Mouse (Mus musculus): ENCODE results near the gene Tmem147.
A peak's percentile ranks its signal among the peaks of the same experiment; 100 is the strongest.
"Not testable (repeated sequence)": the region's sequence is repeated elsewhere in the genome, so short reads cannot be mapped to it uniquely, and the experiment has no call there.

Tmem147 gene

DNA sequence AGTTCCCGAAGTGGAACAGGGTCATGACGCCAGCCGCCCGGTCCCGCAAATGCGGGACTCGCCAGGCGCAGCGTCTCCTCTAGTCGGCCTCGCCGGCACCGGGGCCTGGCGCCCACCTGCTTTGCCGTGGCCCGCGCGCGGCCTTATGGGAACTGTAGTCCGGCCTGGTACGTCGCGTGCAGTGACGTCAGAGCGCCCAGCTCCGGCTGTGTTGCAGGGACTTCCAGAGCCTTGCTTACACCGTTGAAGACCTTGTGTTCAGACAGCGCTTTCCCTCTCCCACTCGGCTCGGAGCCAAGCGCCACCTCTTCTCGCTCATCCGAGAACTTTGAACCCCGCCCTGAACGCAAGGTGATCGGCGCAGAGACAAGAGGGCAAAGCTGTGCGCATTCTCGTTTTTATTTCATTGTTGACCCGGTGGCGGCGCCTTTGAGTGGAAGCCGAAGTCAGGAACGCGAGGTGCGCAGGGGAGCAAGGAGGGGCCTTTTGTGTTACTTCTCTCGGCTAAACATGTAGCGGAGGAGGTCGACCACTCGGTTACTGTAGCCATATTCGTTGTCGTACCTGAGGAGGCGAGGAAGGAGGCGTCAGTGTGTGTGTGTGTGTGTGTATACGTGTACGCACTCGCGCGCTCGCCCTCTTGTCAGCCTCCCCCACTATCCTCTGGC, at the start of gene Tmem147:
TSS of gene Tmem147 (minus strand) at position 145 of the 668 bp plus-strand sequence.
- peak; percentile 97 for DNase-seq

DNA sequence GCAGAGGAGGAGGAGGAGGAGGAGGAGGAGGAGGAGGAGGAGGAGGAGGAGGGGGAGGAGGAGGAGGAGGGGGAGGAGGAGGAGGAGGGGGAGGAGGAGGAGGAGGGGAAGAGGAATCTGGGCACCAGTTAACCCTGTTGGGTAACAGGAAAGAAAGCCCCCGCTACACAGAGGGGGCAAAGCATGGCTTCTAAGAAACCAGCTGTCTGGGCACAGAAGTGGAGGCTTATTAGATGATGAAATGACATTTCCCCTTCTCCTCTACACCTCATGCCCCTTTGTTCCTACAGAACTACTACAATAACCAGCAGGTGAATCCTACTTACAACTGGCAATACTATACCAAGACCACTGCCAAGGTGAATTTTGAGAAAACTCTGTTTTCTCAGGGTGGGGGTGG, 48.6 kb upstream of the Tmem147 start:
- no peak for DNase-seq

DNA sequence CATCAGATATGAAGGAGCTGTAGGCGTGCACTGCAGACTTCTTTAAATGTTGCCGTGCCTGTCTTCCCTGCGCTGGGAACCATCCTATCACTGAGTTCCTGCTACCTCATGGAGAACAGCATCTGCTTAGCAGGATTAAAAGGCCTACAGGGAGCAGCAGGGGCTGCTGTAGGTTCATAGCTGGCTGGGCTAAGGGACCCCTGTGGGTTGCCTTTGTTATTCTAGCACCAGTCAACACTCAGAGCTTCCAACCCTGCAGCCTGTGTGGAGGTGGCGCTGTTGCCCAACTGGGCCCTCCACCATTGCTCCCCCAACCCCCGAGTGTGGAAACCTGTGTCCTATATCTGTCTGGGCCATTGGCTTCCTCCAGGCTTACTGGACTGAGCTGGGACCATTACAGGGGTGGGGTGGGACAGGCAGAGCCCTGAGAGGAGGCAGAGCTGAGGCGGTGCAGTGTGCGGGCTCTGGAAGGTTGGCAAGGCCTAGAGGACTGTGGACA, 47.8 kb upstream of the Tmem147 start:
- no peak for DNase-seq

DNA sequence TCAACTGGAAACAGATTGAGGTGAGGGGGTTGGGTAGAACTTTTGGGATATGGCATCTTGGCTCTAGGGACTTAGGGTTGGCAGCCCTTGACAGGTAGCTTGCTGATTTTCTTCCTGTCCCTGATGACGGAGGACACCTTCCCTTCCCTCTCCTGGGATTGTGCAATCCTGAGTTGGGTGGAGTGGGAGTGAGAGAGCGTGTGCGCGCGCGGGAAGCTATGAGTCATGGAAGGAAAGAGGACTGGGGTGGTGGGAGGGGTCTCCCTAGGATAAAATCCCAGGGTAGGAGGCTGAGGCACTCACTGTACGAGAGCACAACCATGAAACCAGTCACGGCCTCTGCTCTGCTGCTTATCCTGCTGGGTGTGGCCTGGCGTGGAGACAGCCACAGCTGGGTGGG, 46.8 kb upstream of the Tmem147 start:
- DNase-seq = peak; percentile 31

DNA sequence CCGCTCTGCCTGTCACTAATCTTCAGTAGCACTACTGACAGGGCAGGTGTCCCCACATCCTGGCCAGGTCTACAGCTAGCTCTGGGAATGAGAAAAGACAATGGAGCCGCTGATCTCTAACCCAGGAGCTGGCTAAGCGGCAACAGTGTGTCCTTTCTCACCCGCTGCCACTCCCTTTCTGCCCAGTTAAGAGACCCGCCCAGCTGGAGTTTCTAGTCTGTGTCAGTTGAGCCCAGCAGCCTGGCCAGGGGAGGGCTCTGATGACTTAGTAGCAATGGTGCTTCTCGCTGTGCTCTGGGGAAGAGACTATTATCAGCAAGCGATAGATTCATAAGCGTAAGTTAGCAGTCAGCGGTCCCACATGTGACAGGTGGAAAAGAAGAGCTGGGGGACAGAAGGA, 39.9 kb upstream of the Tmem147 start:
- DNase-seq = peak; percentile 21

DNA sequence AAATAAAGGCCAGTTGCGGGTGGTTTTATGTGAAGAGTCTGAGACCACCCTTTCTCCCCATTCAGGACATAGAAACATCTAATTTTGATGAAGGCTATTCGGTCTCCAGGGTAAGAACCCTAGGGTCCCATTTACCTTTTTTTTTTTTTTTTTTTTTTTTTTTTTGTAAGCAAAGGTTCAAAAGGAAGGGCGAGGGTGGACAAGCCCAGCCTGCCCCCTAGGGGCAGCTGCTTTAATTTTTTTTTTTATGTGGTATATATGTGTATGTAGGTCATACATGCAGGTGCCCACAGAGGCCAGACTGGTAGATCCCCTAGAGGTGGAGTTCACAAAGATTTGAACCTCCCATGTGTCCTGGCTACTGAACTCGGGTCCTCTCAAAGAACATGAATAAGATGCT, 37.1 kb upstream of the Tmem147 start:
- DNase-seq = no peak

DNA sequence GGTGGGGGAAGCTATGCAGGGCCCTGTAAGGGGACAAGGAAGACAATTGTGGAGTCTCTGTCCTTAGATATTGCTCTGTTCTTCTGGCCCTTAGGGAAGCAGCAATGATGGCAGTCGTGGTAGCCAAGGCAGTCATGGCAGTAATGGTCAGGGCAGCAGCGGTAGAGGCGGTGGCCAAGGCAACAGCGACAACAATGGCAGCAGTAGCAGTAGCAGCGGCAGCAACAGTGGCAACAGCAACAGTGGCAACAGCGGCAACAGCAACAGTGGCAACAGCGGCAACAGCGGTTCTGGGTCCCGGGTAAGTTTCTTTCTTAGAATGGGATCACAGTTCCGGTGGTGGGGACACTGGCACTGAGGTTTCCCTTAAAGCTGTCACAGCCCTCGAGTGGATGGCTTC, 35.8 kb upstream of the Tmem147 start:
- DNase-seq = no peak

DNA sequence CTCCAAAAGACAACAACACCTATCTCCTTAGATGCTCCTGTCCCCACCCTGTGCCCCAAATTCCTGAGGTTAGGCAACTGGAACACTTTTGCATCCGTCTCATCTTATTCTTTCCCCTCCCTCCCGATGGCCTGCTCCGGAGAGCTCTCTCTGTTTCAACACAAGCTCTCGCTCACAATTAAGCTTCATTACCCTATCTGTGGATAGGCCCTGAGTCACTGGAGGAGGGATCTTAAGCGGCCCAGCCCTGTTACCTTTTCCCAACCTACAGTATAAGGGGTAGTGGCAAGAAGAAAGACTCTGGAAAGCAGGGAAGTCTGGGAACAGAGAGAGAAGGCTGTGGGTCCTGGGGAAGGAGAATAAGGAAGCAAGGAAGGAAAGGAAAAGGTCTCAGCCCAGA, 34.1 kb upstream of the Tmem147 start, which contains the start of gene Dmkn:
TSS of gene Dmkn (plus strand) at position 301 of the 400 bp plus-strand sequence.
- DNase-seq = no peak

DNA sequence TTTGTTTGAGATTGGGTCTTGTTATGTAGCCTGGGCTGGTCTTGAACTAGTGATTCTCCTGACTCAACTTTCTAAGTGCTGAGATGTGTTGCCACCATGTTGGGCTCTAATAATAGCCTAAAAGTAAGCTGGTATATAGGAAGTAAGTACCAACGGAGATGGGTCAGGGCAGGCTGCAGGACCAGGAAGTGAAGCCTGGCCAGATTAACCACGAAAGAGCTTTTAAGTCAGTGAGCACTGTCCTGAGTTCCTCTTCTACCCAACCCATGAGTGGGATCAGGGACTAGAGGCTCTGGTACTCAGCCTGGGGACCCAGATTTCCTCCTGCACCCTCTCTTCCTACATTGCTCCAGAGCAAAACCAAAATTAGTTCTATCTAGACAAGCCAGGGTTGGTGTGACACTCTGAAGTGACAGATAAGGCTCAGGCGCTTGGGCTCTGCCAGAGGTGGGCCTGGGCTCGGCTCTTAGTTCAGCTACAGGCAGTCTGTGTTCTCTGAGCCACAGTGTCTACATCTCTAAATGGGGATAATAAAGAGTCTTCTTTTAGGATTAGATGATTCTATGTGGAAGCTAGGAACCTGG, 32.5 kb upstream of the Tmem147 start:
- DNase-seq = peak; percentile 12

DNA sequence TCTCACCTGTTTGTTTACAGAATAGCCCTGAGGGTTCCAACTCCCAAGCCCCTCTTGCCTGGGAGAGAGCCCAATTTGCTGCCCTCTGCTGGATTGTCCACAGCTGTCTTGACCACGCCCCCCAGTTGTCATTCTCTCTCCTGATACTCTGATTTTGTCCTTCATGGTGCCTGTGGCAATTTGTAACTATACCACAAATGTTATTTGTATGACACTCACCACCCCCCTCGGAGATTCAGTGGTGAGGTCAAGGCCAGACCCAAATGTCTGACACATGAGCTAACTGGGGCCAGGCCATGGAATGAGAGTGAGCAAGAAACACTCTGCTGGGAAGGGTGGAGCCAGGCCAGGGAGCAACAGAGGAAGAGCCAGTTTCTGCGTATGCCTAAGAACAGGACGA, 29.5 kb upstream of the Tmem147 start:
- peak; percentile 45 for DNase-seq

DNA sequence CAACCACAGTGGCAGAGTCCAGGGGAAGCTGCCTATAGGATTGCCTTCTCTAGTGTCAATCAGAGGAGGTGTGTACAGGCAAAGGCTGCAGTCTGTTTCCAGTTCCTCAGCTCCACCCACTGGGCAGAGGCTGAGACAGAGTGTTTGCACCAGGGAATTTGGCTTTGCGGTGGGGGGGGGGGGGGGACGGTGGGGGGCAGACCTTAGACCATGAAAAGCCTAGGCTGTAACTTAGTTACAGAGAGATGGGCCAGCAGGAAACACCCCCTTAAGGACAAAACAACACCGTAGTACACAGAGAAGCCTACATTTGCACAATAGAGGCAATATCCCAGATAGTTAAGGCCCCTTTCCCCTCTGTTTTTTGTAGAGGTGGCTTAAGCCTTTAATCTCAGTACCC, 27.7 kb upstream of the Tmem147 start:
- no peak for DNase-seq

DNA sequence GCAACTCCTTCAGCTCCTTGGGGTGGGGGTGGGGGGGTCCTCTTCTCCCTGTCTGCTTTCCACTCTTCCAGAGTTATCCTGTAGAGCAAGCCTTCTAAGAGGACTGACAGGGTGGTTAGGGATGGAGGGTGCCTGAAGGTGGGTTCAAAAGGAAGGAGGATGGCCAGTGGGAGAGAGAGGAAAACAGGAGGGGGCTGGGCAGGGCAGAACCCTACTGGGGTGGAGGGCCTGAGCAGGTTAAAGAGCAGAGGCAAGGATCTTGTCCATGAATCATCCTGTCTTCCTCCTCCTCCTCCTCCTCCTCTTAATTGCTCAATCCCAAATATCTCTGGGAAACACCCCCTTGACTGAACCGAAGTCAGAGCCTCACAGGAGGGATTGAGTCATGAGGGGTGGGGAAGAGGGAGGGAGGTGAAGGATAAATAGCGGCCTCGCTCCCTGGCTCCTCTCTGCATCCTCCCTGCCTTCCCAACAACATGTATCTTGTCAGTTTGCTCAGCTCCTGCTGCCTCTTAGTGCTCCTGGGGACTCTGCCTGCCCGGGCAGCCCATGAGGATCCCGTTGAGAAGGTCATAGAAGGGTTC, 21.8 kb upstream of the Tmem147 start, which contains the start of gene Sbsn:
TSS of gene Sbsn (plus strand) at position 386 of the 584 bp plus-strand sequence.
- no peak for DNase-seq

DNA sequence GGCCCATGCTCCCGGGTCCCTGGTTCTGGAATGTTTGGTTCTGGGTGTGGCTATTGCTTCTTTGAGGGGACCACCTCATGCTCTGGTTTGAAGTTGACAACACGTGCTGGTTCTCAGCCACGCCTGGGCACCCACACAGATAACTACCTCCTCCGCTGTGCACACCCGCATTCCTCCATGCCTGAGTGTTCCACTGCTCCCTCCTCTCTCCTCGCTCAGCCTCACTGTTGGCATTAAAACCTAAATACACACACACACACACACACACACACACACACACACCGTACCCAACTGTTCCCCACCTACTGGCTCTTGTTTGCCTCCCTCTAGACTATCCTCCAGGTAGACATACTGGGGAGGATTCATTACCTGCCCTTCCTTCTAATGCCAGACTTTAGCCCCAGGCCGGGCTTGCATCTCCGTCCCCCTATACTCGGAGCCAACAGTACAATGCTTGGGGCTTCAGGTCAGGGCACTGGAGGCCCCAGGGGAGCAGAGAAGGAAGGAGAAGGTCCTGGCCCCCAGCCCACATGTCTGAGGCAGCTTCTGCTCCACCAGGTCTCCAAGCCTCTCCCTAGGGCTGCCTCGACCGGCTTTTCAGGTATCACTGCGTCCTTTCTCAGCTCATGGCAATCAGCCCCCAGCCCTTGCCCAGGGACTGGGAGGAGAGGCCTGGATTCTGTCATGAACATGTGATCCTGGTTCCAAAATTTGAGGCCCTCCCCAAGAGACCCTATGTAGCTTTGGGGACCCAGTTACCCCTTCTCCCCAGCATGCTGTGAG, 20.7 kb upstream of the Tmem147 start:
- DNase-seq = peak; percentile 13

DNA sequence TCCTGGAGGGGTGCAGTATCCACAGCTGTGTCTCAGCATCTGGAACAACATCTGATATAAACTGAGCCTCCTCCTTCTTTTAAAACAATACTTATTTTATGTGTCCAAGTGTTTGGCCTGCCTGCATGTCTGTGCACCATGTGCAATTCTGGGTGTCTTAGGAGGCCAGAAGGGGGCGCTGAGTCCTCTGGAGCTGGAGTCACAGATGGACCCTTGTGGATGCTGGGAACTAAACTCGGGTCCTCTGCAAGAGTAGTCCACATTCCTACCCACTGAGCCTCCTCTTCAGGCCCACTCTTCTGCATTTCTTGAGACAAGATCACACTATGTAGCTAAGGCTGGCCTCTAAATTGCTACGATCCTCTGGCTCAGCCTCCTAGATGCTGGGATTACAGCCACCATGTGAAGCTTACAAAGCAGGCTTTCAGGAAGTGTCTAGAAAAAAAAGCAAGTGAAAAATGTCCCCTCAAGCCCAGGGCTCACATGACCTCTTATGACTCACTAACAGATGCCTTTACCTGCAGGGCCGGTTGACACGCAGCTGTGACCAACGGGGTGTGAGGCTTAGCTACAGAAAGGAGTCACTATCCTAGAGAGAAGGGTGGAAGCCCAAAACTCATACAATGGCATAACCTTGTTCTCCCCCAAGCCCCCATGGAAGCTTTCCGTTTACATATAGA, 18.3 kb upstream of the Tmem147 start:
- DNase-seq = no peak

DNA sequence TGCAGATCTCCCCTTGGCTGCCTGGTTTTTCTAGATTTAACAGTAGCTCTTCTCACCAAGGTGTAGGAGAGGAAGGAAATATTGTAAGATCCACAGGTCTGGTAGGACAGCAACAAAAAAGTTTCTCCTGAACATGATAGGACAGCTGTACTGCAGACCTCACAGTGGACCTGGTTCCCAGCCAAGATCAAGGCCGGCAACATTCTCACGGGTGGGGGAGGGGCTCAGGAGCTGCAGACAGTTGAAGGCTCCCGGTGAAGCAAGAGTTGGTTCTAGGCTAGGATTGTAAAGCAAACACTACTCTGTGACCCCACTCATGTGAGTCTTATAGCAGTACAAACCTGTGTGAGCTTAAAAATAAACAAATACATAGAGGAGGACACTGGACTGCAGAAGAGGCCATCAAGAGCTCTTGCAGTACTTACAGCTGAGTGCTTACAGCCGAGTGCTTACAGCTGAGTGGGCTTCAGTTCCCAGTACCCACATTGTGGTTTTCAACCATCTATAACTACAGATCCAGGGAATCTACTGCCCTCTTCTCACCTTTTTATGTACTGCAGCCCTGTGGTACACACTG, 14.8 kb upstream of the Tmem147 start:
- peak; percentile 85 for DNase-seq

DNA sequence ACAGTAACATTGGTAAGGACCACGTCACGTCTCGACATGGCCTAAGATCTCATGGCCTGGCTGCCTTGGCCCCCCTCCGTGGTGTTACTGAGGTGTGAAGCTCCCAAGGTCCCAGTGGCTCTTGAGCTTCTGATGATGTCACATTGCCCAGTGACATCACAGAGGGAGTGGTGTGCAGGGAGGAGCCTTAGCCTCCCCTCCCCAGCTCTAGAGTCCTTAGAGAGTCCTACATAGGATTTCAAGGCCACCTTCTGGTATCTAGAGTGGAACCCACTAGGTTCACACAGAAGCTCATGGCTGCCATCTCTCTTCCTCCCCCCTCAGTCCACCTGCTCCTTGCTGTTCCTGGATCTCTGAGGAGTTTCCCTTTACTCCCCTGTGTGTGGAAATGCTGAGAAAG, 14.3 kb upstream of the Tmem147 start, which contains the start of gene Gapdhs:
TSS of gene Gapdhs (minus strand) at position 65 of the 400 bp plus-strand sequence.
- DNase-seq = not testable (repeated sequence)

DNA sequence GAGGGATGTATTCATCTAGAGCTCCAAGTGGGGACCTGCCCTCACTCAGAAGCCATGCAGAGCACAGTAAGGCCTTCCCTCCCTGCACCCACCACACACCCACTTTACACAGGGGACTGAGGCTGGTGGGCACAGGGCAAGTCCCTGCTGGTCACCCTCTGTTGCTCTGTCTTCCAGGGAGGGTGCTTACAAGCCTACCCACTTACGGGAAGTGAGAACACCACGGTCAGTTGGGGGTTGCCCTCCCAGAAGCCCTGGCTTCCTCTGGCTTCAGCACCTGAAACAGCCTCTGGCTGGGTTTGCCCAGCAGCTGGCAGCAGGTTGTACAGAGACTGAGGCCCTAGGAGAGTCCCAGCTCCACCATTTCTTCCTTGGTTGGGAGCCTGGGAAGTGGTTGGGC, 13.2 kb upstream of the Tmem147 start:
- DNase-seq = not testable (repeated sequence)

DNA sequence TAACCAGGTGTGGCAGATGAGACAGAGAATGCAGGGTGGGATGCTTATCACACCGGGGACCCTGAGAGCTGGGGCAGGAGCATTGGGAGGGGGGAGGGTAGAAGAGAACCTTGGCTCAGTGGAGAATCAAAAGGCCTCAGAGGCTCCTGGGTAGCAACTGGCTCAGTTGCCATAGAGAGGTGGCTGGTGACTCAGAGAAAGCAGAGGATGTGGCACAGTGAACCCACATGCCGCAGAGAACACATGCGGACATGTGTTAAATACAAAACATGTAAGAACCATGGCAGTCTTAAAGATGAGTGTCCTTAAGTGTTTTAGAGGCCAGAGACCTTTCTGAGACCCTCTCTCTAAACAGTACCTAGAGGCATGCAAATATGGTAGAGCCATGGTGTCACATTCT, 6.9 kb upstream of the Tmem147 start:
- no peak for DNase-seq

DNA sequence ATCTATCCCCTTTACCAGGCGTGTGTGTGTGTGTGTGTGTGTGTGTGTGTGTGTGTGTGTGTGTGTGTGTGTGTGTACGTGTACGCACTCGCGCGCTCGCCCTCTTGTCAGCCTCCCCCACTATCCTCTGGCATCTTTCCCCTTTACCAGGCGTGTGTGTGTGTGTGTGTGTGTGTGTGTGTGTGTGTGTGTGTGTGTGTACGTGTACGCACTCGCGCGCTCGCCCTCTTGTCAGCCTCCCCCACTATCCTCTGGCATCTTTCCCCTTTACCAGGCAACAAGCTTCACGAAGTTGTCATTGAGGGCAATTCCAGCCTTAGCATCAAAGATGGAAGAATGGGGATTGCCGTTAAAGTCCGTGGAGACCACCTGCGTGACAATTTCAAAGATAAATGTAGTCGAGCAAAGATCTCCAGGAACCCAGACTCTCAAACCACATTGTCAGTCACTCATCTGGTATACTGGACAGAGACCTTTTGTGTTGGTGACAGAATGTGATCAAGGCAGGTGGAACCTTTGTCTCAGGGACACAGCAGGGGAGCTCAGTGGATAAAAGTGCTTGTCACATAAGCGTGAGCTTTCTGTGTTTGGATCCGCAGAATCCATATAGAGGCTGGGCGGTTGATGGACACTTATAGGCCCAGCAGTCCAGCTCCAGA, 853 bp upstream of the Tmem147 start:
- DNase-seq = not testable (repeated sequence)

DNA sequence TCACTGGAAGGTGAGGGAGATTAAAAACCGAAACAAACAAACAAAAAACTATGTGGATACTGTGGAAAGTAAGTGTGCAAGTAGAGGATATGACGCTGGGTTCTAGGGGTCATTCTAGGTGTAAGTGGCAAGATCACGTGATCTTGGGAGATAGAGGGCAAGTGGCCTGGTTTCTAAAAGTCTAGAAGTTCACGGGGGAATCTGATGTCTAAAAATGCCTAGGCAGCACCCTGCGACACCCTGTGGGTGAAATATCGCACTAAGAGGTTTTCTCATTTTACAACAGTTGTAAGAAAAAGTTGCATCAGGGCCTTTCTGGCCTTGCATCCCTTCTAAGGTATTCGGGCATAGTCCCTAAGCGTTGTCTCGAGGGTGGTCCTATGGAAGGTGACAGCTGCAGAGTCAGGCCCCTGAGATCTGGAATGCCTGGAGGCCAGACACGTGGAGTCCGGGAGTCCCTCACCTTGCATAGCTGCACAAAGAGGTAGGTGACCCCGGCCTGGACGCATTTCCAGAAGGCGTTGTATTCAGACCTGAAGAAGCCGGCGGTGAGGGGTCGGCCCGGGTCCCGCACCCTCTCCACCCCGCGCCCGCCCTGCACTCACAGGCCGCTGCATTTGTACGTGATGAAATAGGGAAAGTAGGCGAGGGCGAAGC, 473 bp downstream of the Tmem147 start:
- DNase-seq = peak; percentile 10

DNA sequence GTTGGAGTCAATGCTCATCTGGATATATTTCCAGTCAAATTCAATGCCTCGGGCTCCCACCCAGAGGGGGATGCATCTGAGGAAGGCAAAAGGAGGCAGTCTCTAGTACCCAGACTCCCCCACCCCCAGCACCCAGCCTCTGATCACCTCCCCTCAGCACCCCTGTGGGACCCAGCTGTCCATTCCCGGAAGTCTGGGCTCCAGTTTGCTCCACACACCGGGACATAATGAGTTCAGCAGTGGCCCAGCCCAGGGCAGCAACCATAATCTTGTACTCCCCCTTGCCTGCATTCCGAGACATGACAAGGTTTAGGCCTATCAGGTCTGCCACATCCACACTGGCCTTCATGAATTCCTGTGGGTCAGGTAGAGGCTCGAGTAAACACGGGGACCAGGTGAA, 1.1 kb downstream of the Tmem147 start:
- no peak for DNase-seq
